Mouse (Mus musculus): ENCODE results near the gene Dact2. TPM values are rescaled to one million over a fixed set of nuclear protein-coding genes. Genes with fewer than 3 reads are reported as not detected.

Gene Dact2
- polyA plus RNA-seq, 1 experiment from 2014 or later = 8.8 TPM

GRCm38 (mm10) chr17:14167594-14167993 is 36.5 kb downstream of the Dact2 start:
- no peak overlapping the region for H3K4me2 ChIP-seq (replicated peaks; ENCODE audit: low read depth, low read length)
- 64% methylated on average over 5 of the region's 5 CpGs for WGBS
- H3K4me1 ChIP-seq (ENCODE audit: control insufficient read depth, insufficient read depth, low read length) = peaks cover 29% of the 10 kb centered on the region
- no peaks in the 10 kb centered on the region for H3K9me3 ChIP-seq (ENCODE audit: control insufficient read depth, low read depth, low read length)
- H3K27me3 ChIP-seq (ENCODE audit: control insufficient read depth, insufficient read depth, low read length) = no peaks in the 10 kb centered on the region
- H3K27ac ChIP-seq (ENCODE audit: low read length) = no peak overlapping the region
- no peak overlapping the region for H3K9ac ChIP-seq (replicated peaks; ENCODE audit: low read depth, low read length)
- H3K4me3 ChIP-seq (ENCODE audit: low read depth, low read length) = no peak overlapping the region
- no peak for ATAC-seq (ENCODE audit: insufficient number of reproducible peaks, insufficient read depth, low FRiP score, low read depth)
- no peaks in the 10 kb centered on the region for H3K36me3 ChIP-seq (ENCODE audit: control insufficient read depth, insufficient read depth, low read length)

GRCm38 (mm10) chr17:14166746-14167432 is 37.2 kb downstream of the Dact2 start:
- Histone ChIP-seq H3K9ac (replicated peaks; ENCODE audit: low read depth, low read length) (no peak overlapping the region), H3K27ac (ENCODE audit: low read length) (no peak overlapping the region), H3K36me3 (ENCODE audit: control insufficient read depth, insufficient read depth, low read length) (no peaks in the 10 kb centered on the region), H3K4me2 (replicated peaks; ENCODE audit: low read depth, low read length) (no peak overlapping the region), H3K27me3 (ENCODE audit: control insufficient read depth, insufficient read depth, low read length) (no peaks in the 10 kb centered on the region), H3K4me3 (ENCODE audit: low read depth, low read length) (no peak overlapping the region), H3K4me1 (ENCODE audit: control insufficient read depth, insufficient read depth, low read length) (peaks cover 27% of the 10 kb centered on the region), H3K9me3 (ENCODE audit: control insufficient read depth, low read depth, low read length) (no peaks in the 10 kb centered on the region)
- 52% methylated on average over 6 of the region's 6 CpGs for WGBS
- ATAC-seq (ENCODE audit: insufficient number of reproducible peaks, insufficient read depth, low FRiP score, low read depth) = peak; percentile 64

- Histone ChIP-seq H3K9me3 (ENCODE audit: control insufficient read depth, low read depth, low read length) (no peaks in the 10 kb centered on the region), H3K4me2 (replicated peaks; ENCODE audit: low read depth, low read length) (no peak overlapping the region), H3K27me3 (ENCODE audit: control insufficient read depth, insufficient read depth, low read length) (no peaks in the 10 kb centered on the region), H3K4me1 (ENCODE audit: control insufficient read depth, insufficient read depth, low read length) (peaks cover 26% of the 10 kb centered on the region), H3K36me3 (ENCODE audit: control insufficient read depth, insufficient read depth, low read length) (no peaks in the 10 kb centered on the region), H3K27ac (ENCODE audit: low read length) (no peak overlapping the region), H3K9ac (replicated peaks; ENCODE audit: low read depth, low read length) (no peak overlapping the region), H3K4me3 (ENCODE audit: low read depth, low read length) (no peak overlapping the region)
- ATAC-seq (ENCODE audit: insufficient number of reproducible peaks, insufficient read depth, low FRiP score, low read depth) = no peak
- WGBS = 45% methylated on average over 9 of the region's 9 CpGs
Measured at GRCm38 (mm10) chr17:14165934-14166610, 38.0 kb downstream of the Dact2 start.

GRCm38 (mm10) chr17:14165332-14165876 is 38.7 kb downstream of the Dact2 start:
- no peaks in the 10 kb centered on the region for H3K36me3 ChIP-seq (ENCODE audit: control insufficient read depth, insufficient read depth, low read length)
- no peaks in the 10 kb centered on the region for H3K27me3 ChIP-seq (ENCODE audit: control insufficient read depth, insufficient read depth, low read length)
- no peak overlapping the region for H3K4me3 ChIP-seq (ENCODE audit: low read depth, low read length)
- ATAC-seq (ENCODE audit: insufficient number of reproducible peaks, insufficient read depth, low FRiP score, low read depth) = no peak
- no peak overlapping the region for H3K27ac ChIP-seq (ENCODE audit: low read length)
- WGBS = 8% methylated on average over 10 of the region's 10 CpGs
- H3K9ac ChIP-seq (replicated peaks; ENCODE audit: low read depth, low read length) = no peak overlapping the region
- H3K4me1 ChIP-seq (ENCODE audit: control insufficient read depth, insufficient read depth, low read length) = peaks cover 19% of the 10 kb centered on the region
- H3K4me2 ChIP-seq (replicated peaks; ENCODE audit: low read depth, low read length) = no peak overlapping the region
- no peaks in the 10 kb centered on the region for H3K9me3 ChIP-seq (ENCODE audit: control insufficient read depth, low read depth, low read length)

GRCm38 (mm10) chr17:14160846-14161245 is 43.3 kb downstream of the Dact2 start:
- no peak for ATAC-seq (ENCODE audit: insufficient number of reproducible peaks, insufficient read depth, low FRiP score, low read depth)
- WGBS = 95% methylated on average over 3 of the region's 3 CpGs
- no peak overlapping the region for H3K27ac ChIP-seq (ENCODE audit: low read length)

GRCm38 (mm10) chr17:14157779-14158195 is 46.3 kb downstream of the Dact2 start:
- no peaks in the 10 kb centered on the region for H3K27me3 ChIP-seq (ENCODE audit: control insufficient read depth, insufficient read depth, low read length)
- H3K27ac ChIP-seq (ENCODE audit: low read length) = no peak overlapping the region
- H3K9ac ChIP-seq (replicated peaks; ENCODE audit: low read depth, low read length) = no peak overlapping the region
- H3K36me3 ChIP-seq (ENCODE audit: control insufficient read depth, insufficient read depth, low read length) = no peaks in the 10 kb centered on the region
- H3K9me3 ChIP-seq (ENCODE audit: control insufficient read depth, low read depth, low read length) = no peaks in the 10 kb centered on the region
- ATAC-seq (ENCODE audit: insufficient number of reproducible peaks, insufficient read depth, low FRiP score, low read depth) = no peak
- 19% methylated on average over 7 of the region's 7 CpGs for WGBS
- no peak overlapping the region for H3K4me3 ChIP-seq (ENCODE audit: low read depth, low read length)
- H3K4me2 ChIP-seq (replicated peaks; ENCODE audit: low read depth, low read length) = no peak overlapping the region
- H3K4me1 ChIP-seq (ENCODE audit: control insufficient read depth, insufficient read depth, low read length) = 0 out of 2 replicates have a peak, but pooled peaks cover 4% of the 10 kb centered on the region

More at GRCm38 (mm10) chr17:14160846-14161245, 43.3 kb downstream of the Dact2 start:
- no peaks in the 10 kb centered on the region for H3K27me3 ChIP-seq (ENCODE audit: control insufficient read depth, insufficient read depth, low read length)
- no peak overlapping the region for H3K4me3 ChIP-seq (ENCODE audit: low read depth, low read length)
- no peaks in the 10 kb centered on the region for H3K9me3 ChIP-seq (ENCODE audit: control insufficient read depth, low read depth, low read length)
- H3K36me3 ChIP-seq (ENCODE audit: control insufficient read depth, insufficient read depth, low read length) = no peaks in the 10 kb centered on the region
- H3K9ac ChIP-seq (replicated peaks; ENCODE audit: low read depth, low read length) = no peak overlapping the region
- H3K4me2 ChIP-seq (replicated peaks; ENCODE audit: low read depth, low read length) = no peak overlapping the region
- H3K4me1 ChIP-seq (ENCODE audit: control insufficient read depth, insufficient read depth, low read length) = 0 out of 2 replicates have a peak, but pooled peaks cover 11% of the 10 kb centered on the region

Other genes with a start within 250 kb of the Dact2 start
- not detected in 2 replicates for gene Gm7356, start 200.6 kb downstream of the Dact2 start, polyA plus RNA-seq (2014; fragmentation: Nextera tagmentation; extraction: Ambion mirVana)
- not detected in 2 replicates for gene Gm7358, start 144.8 kb downstream of the Dact2 start, polyA plus RNA-seq (2014; fragmentation: Nextera tagmentation; extraction: Ambion mirVana)
- 138 and 146 TPM in 2 replicates for gene Smoc2, start 75.2 kb upstream of the Dact2 start, polyA plus RNA-seq (2014; fragmentation: Nextera tagmentation; extraction: Ambion mirVana)

All from stomach, embryonic 14.5 days (tissue).